Mouse (Mus musculus) bone marrow, adult 2 months (tissue): Measurements from ENCODE around the gene Ms4a4a. TPM values are rescaled to one million over a fixed set of nuclear protein-coding genes. Genes with fewer than 3 reads are reported as not detected.
"Not testable (repeated sequence)": the region's sequence is repeated elsewhere in the genome, so short reads cannot be mapped to it uniquely, and the experiment has no call there.

Source experiments
- H3K27ac ChIP-seq: fragments of 200-500 bp; 2 replicates; pipeline ENCODE4 v1.5.1; 2012; ENCODE audit warnings: low read depth, mild to moderate bottlenecking, control low read depth, inconsistent platforms, low read length; ENCODE audit not compliant: control insufficient read depth, poor library complexity, insufficient read depth
- H3K4me1 ChIP-seq: fragments of 200-500 bp; 2 replicates; pipeline ENCODE4 v1.6.1; 2011; ENCODE audit warnings: low read length; ENCODE audit not compliant: control insufficient read depth, insufficient read depth
- H3K4me3 ChIP-seq: fragments of 200-500 bp; replicated peaks from 2 replicates; pipeline ENCODE3; 2011; ENCODE audit warnings: mild to moderate bottlenecking, low read depth, low read length, control low read depth; ENCODE audit not compliant: control insufficient read depth
- CTCF ChIP-seq: fragments of 200-500 bp; IDR thresholded peaks from 2 replicates; pipeline ENCODE4 v1.5.1; 2011; ENCODE audit warnings: low read length, control low read depth; ENCODE audit not compliant: control insufficient read depth, insufficient read depth
- POLR2A ChIP-seq: fragments of 200-500 bp; IDR thresholded peaks from 2 replicates; pipeline ENCODE4 v1.6.1; 2011; ENCODE audit warnings: low read depth, mild to moderate bottlenecking, control low read depth, low read length, borderline replicate concordance; ENCODE audit not compliant: control insufficient read depth
- WGBS: fragments of 180-500 bp; shearing (Covaris S2); methylation state at CpG from one replicate; pipeline ENCODE4 v1.1.7; 2018; 5-methylcytosine and 5-hydroxymethylcytosine counted together
- polyA plus RNA-seq: library from polyadenylated mRNA; stranded (reverse); fragments of >200 nt; gene quantifications from 2 replicates; pipeline ENCODE4 v1.2.4, GENCODE M21; 2011; ENCODE audit warnings: low replicate concordance; ENCODE audit not compliant: missing spikeins, insufficient read depth, insufficient read length

Ms4a4a gene
- polyA plus RNA-seq, 1 experiment = 4.3 TPM

DNA sequence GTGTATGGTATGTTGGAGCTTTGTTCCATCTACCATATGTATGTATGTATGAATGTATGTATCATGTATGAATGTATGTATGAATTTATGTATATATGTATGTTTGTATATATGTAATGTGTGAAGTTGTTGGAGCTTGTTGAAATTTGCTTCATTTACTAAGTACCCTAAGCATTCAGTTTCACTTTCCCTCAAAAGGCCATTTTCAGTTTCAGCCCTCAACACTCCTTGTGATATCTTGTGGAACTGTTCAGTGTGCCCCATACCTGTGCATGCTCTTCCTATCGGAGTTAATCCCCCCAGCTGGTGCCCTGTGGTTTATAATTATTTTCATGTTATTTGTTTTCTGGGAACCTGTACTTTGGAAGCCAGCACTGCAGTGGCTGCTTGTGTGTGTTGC, 33.3 kb downstream of the Ms4a4a start:
- H3K4me1 ChIP-seq = peaks cover 4% of the 10 kb centered on the region
- TF ChIP-seq CTCF = no peak
- no peak for TF ChIP-seq POLR2A
- peak overlapping the region; percentile 1 for H3K4me3 ChIP-seq
- no peak overlapping the region for H3K27ac ChIP-seq
- 68% methylated on average over 1 of the region's 1 CpGs for WGBS

DNA sequence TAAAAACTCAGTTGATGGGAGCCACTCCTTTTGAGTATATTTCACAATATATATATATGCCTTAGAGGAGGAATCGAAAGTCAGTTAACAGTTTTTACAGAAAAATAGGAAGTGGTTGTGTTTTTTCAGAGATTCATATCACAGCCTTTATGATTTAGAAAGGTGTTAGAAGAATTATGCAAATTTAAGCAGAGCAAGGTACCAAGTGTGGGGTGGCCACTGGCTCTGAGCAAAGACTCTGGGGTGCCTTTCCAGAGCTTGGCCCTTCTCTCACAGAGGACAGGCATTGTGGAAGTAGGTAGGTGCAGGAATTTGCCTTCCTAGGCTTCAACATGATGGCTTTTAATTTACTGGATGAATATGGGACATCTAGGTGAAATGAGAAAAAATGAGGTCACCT, 36.3 kb downstream of the Ms4a4a start:
- 2% methylated on average over 1 of the region's 1 CpGs for WGBS
- TF ChIP-seq POLR2A (no peak), CTCF (no peak)
- peaks cover 3% of the 10 kb centered on the region for H3K4me1 ChIP-seq
- peak overlapping the region; percentile 69; the same call in 1 of the 2 replicates for H3K27ac ChIP-seq
- H3K4me3 ChIP-seq = no peak overlapping the region

DNA sequence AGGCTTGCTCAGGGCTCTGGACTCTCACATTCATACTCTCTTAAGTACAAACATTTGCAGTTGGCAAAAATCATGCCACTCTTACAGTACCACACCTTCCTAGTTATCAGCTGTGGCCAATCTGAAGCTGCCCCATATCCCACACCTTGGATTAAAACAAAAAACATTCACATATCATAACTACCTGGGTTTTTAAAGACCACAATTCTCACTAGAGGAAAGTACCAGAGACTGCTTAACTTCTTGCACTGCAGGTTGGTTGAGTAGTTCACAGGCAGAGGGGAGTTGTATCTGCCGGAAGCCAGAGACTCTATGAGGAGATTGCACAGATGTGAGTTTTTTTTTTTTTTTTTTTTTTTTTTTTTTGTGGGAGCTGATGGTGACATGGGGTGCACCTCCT, 38.8 kb downstream of the Ms4a4a start:
- Histone ChIP-seq H3K4me1 (peaks cover 3% of the 10 kb centered on the region), H3K27ac (peak overlapping the region; percentile 39; the same call in 1 of the 2 replicates), H3K4me3 (no peak overlapping the region)
- TF ChIP-seq CTCF (no peak), POLR2A (no peak)
- 70% methylated on average over 1 of the region's 1 CpGs for WGBS

- peaks cover 3% of the 10 kb centered on the region for H3K4me1 ChIP-seq
- H3K27ac ChIP-seq = no peak overlapping the region
- WGBS = 72% methylated on average over 3 of the region's 3 CpGs
- TF ChIP-seq POLR2A (no peak), CTCF (no peak)
- H3K4me3 ChIP-seq = no peak overlapping the region
Measured at GRCm38 (mm10) chr19:11415581-11415980, 40.3 kb downstream of the Ms4a4a start.

- WGBS = 77% methylated on average over 3 of the region's 3 CpGs
- not testable (repeated sequence) for H3K4me1 ChIP-seq, H3K4me3 ChIP-seq, H3K27ac ChIP-seq
Measured at GRCm38 (mm10) chr19:11418865-11419264, 43.5 kb downstream of the Ms4a4a start.

DNA sequence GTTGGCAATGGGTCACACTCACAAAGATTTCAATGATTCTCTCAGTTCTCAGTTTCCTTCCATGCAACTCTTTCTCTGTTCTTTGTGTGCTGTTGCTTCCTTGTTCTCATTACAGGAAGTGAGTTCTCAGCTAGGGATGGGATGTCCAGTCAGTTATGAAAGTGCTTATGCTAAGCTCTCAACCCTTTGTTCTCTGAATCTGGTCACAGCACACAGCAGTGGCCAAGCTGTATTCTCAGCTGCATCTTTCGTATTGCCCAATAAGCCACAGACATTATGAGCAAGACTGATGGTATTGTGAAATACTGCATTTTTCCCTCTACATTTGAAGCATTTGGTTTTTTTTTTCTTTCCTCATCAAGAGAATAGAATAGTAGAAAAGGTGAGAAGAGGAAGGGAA, 55.9 kb downstream of the Ms4a4a start:
- 27% methylated on average over 1 of the region's 1 CpGs for WGBS
- not testable (repeated sequence) for H3K4me1 ChIP-seq, H3K27ac ChIP-seq, H3K4me3 ChIP-seq

DNA sequence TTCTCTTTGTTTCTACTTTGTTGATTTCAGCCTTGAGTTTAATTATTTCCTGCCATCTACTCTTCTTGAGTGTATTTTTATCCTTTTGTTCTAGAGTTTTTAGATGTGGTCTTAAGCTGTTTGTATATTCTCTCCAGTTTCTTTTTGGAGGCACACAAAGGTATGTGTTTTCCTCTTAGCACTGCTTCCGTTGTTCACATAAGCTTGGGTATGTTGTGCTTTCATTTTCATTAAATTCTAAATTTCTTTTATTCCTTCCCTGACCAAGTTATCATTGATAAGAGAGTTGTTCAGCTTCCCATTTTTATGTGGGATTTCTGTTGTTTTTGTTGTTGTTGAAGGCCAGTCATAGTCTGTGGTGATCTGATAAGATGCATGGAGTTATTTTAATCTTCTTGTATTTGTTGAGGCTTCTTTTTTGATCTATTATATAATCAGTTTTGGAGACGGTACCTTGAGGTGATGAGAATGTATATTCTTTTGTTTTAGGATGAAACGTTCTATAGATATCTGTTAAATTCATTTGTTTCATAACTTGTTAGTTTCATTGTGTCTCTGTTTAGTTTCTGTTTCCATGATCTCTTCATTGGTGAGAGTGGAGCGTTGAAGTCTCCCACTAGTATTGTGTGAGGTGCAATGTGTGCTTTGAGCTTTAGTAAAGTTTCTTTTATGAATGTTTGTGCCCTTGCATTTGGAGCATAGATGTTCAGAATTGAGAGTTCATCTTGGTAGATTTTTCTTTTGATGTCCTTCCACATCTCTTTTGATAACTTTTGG, 59.9 kb downstream of the Ms4a4a start:
- 73% methylated on average over 4 of the region's 4 CpGs for WGBS
- no peaks in the 10 kb centered on the region; the same call in 1 of the 2 replicates for H3K4me1 ChIP-seq
- no peak overlapping the region for H3K4me3 ChIP-seq
- TF ChIP-seq POLR2A (no peak), CTCF (no peak)
- no peak overlapping the region for H3K27ac ChIP-seq

Other genes with a start within 250 kb of the Ms4a4a start
- gene 1700017D01Rik, start 244.6 kb upstream of the Ms4a4a start, polyA plus RNA-seq = not detected in 2 replicates
- gene 1700025F22Rik, start 210.2 kb upstream of the Ms4a4a start, polyA plus RNA-seq = not detected in 2 replicates
- gene Ms4a13, start 178.8 kb upstream of the Ms4a4a start, polyA plus RNA-seq = not detected in 2 replicates
- 0.90 TPM in 1 of 2 replicates, not detected in the other for gene Ms4a12, start 143.1 kb upstream of the Ms4a4a start, polyA plus RNA-seq
- gene Ms4a1, start 109.3 kb upstream of the Ms4a4a start, polyA plus RNA-seq = 7.0 and 9.9 TPM in 2 replicates
- gene Ms4a5, start 91.7 kb upstream of the Ms4a4a start, polyA plus RNA-seq = not detected in 2 replicates
- 0.47 and 0.85 TPM in 2 replicates for gene Ms4a14, start 61.1 kb upstream of the Ms4a4a start, polyA plus RNA-seq
- gene Ms4a7, start 39.4 kb upstream of the Ms4a4a start, polyA plus RNA-seq = 5.3 and 9.6 TPM in 2 replicates
- gene Ms4a4c, start 29.2 kb downstream of the Ms4a4a start, polyA plus RNA-seq = 8.4 and 16.7 TPM in 2 replicates
- gene Ms4a4b, start 68.0 kb downstream of the Ms4a4a start, polyA plus RNA-seq = 2.3 and 9.6 TPM in 2 replicates
- 9.2 and 36.3 TPM in 2 replicates for gene Ms4a6c, start 93.8 kb downstream of the Ms4a4a start, polyA plus RNA-seq
- 2.4 and 11.9 TPM in 2 replicates for gene Gm8369, start 110.4 kb downstream of the Ms4a4a start, polyA plus RNA-seq
- gene Ms4a6b, start 141.0 kb downstream of the Ms4a4a start, polyA plus RNA-seq = 6.0 and 15.7 TPM in 2 replicates
- gene Ms4a4d, start 161.3 kb downstream of the Ms4a4a start, polyA plus RNA-seq = 2.0 and 2.8 TPM in 2 replicates
- 3.0 and 3.6 TPM in 2 replicates for gene Ms4a6d, start 229.3 kb downstream of the Ms4a4a start, polyA plus RNA-seq
- 1.3 and 3.6 TPM in 2 replicates for gene Ms4a2, start 248.2 kb downstream of the Ms4a4a start, polyA plus RNA-seq